Mouse (Mus musculus) stomach, embryonic 15.5 days (tissue): Measurements from ENCODE around the gene Ppp1r35. TPM values are rescaled to one million over a fixed set of nuclear protein-coding genes. Genes with fewer than 3 reads are reported as not detected.

ENCODE experiments used
- ATAC-seq: fragments of 200-750 bp; cut with Nextera tagmentation; 2 replicates; pipeline ENCODE4 v1.8.0; 2017; ENCODE audit warnings: low read depth, moderate number of reproducible peaks, moderate TSS enrichment; ENCODE audit not compliant: insufficient read depth, low FRiP score
- H3K27ac ChIP-seq: fragments of 300-500 bp; sonication (generic); 2 replicates; pipeline ENCODE4 v1.5.1; 2015; ENCODE audit warnings: mild to moderate bottlenecking, inconsistent platforms
- H3K27me3 ChIP-seq: fragments of 300-500 bp; sonication (generic); replicated peaks from 2 replicates; pipeline ENCODE4 v1.6.1; 2015; ENCODE audit warnings: inconsistent platforms
- H3K36me3 ChIP-seq: fragments of 300-500 bp; sonication (generic); 2 replicates; pipeline ENCODE4 v1.6.1; 2015; ENCODE audit warnings: inconsistent platforms
- H3K4me1 ChIP-seq: fragments of 300-500 bp; sonication (generic); 2 replicates; pipeline ENCODE4 v1.6.1; 2015; ENCODE audit warnings: inconsistent platforms
- H3K4me2 ChIP-seq: fragments of 300-500 bp; sonication (generic); 2 replicates; pipeline ENCODE4 v1.6.1; 2015; ENCODE audit warnings: mild to moderate bottlenecking, inconsistent platforms
- H3K4me3 ChIP-seq: fragments of 300-500 bp; sonication (generic); replicated peaks from 2 replicates; pipeline ENCODE4 v1.5.1; 2015; ENCODE audit warnings: inconsistent platforms
- H3K9ac ChIP-seq: fragments of 300-500 bp; sonication (generic); 2 replicates; pipeline ENCODE4 v1.6.1; 2015; ENCODE audit warnings: inconsistent platforms
- H3K9me3 ChIP-seq: fragments of 300-500 bp; sonication (generic); 2 replicates; pipeline ENCODE4 v1.6.1; 2016; ENCODE audit warnings: inconsistent platforms
- WGBS: fragments of 180-500 bp; shearing (Covaris S2); methylation state at CpG from one replicate; pipeline ENCODE4 v1.1.7; 2015; 5-methylcytosine and 5-hydroxymethylcytosine counted together
- polyA plus RNA-seq: library from polyadenylated mRNA; unstranded; fragments of >200 nt; fragmentation: Nextera tagmentation; extraction: Ambion mirVana; gene quantifications from 2 replicates; pipeline ENCODE4 v1.2.1, GENCODE M21; 2015

Gene Ppp1r35
- polyA plus RNA-seq, 1 experiment from 2014 or later: 22.5 TPM

GRCm38 (mm10) chr5:137786109-137786942 lies 7.7 kb downstream of the Ppp1r35 start:
- H3K9me3 ChIP-seq: no peaks in the 10 kb centered on the region
- H3K36me3 ChIP-seq: peaks cover 21% of the 10 kb centered on the region
- H3K27me3 ChIP-seq: no peaks in the 10 kb centered on the region
- peak; percentile 90 for ATAC-seq
- under 1% methylated on average over 79 of the region's 79 CpGs for WGBS
- H3K27ac ChIP-seq: peak overlapping the region; percentile 100
- H3K9ac ChIP-seq: peak overlapping the region; percentile 95
- peak overlapping the region; percentile 89 for H3K4me2 ChIP-seq
- peak overlapping the region; percentile 93 for H3K4me3 ChIP-seq
- H3K4me1 ChIP-seq: peaks cover 28% of the 10 kb centered on the region

- Histone ChIP-seq H3K4me3 (peak within 1 kb of the TSS; percentile 93), H3K4me2 (peak within 1 kb of the TSS; percentile 89), H3K36me3 (peaks cover 11% of the 10 kb centered on the region), H3K27me3 (no peaks in the 10 kb centered on the region), H3K4me1 (peaks cover 28% of the 10 kb centered on the region), H3K9me3 (no peaks in the 10 kb centered on the region), H3K9ac (peak within 1 kb of the TSS; percentile 95), H3K27ac (peak within 1 kb of the TSS; percentile 100)
- under 1% methylated on average over 48 of the region's 48 CpGs for WGBS
- peak; percentile 51 for ATAC-seq
Observed at GRCm38 (mm10) chr5:137787151-137787928, 8.7 kb downstream of the Ppp1r35 start, which contains the start of the genes Mepce and Zcwpw1. Gene Mepce, minus strand, starts transcription at chr5:137787655. Gene Zcwpw1, plus strand, starts transcription at chr5:137787798.

GRCm38 (mm10) chr5:137788171-137788570 lies 9.5 kb downstream of the Ppp1r35 start:
- Histone ChIP-seq H3K36me3 (0 out of 2 replicates have a peak, but pooled peaks cover 4% of the 10 kb centered on the region), H3K9ac (no peak overlapping the region), H3K4me2 (peak overlapping the region; percentile 89), H3K4me1 (peaks cover 25% of the 10 kb centered on the region), H3K27me3 (no peaks in the 10 kb centered on the region), H3K9me3 (no peaks in the 10 kb centered on the region), H3K4me3 (peak overlapping the region; percentile 93), H3K27ac (no peak overlapping the region)
- WGBS: 75% methylated on average over 24 of the region's 24 CpGs
- ATAC-seq: no peak

GRCm38 (mm10) chr5:137788946-137789531 lies 10.4 kb downstream of the Ppp1r35 start:
- no peak for ATAC-seq
- Histone ChIP-seq H3K27me3 (no peaks in the 10 kb centered on the region), H3K9ac (no peak overlapping the region), H3K9me3 (no peaks in the 10 kb centered on the region), H3K36me3 (0 out of 2 replicates have a peak, but pooled peaks cover 3% of the 10 kb centered on the region), H3K4me2 (no peak overlapping the region), H3K4me1 (peaks cover 17% of the 10 kb centered on the region), H3K4me3 (no peak overlapping the region), H3K27ac (no peak overlapping the region)
- 92% methylated on average over 2 of the region's 2 CpGs for WGBS

GRCm38 (mm10) chr5:137791553-137791952 lies 12.9 kb downstream of the Ppp1r35 start:
- H3K27me3 ChIP-seq: no peaks in the 10 kb centered on the region
- ATAC-seq: no peak
- 0 out of 2 replicates have a peak, but pooled peaks cover 4% of the 10 kb centered on the region for H3K4me1 ChIP-seq
- no peak overlapping the region for H3K9ac ChIP-seq
- no peaks in the 10 kb centered on the region for H3K9me3 ChIP-seq
- H3K4me3 ChIP-seq: no peak overlapping the region
- no peak overlapping the region for H3K27ac ChIP-seq
- H3K36me3 ChIP-seq: no peaks in the 10 kb centered on the region
- no peak overlapping the region for H3K4me2 ChIP-seq

GRCm38 (mm10) chr5:137796606-137797005 lies 18.0 kb downstream of the Ppp1r35 start:
- no peaks in the 10 kb centered on the region for H3K36me3 ChIP-seq
- no peak overlapping the region for H3K27ac ChIP-seq
- H3K27me3 ChIP-seq: no peaks in the 10 kb centered on the region
- H3K9ac ChIP-seq: no peak overlapping the region
- no peak overlapping the region for H3K4me2 ChIP-seq
- no peaks in the 10 kb centered on the region for H3K9me3 ChIP-seq
- H3K4me3 ChIP-seq: no peak overlapping the region
- no peaks in the 10 kb centered on the region for H3K4me1 ChIP-seq
- ATAC-seq: no peak
- WGBS: 73% methylated on average over 3 of the region's 3 CpGs

- Histone ChIP-seq H3K27me3 (no peaks in the 10 kb centered on the region), H3K27ac (no peak overlapping the region), H3K9ac (no peak overlapping the region), H3K4me1 (no peaks in the 10 kb centered on the region), H3K4me3 (no peak overlapping the region), H3K9me3 (no peaks in the 10 kb centered on the region), H3K36me3 (no peaks in the 10 kb centered on the region), H3K4me2 (no peak overlapping the region)
- 78% methylated on average over 3 of the region's 3 CpGs for WGBS
- ATAC-seq: no peak
Observed at GRCm38 (mm10) chr5:137800917-137801316, 22.3 kb downstream of the Ppp1r35 start.

- no peak for ATAC-seq
- no peak overlapping the region for H3K27ac ChIP-seq
Observed at GRCm38 (mm10) chr5:137806158-137806557, 27.5 kb downstream of the Ppp1r35 start.

GRCm38 (mm10) chr5:137808316-137808715 lies 29.7 kb downstream of the Ppp1r35 start:
- Histone ChIP-seq H3K4me1 (no peaks in the 10 kb centered on the region), H3K9ac (no peak overlapping the region), H3K4me3 (no peak overlapping the region), H3K4me2 (no peak overlapping the region), H3K27me3 (no peaks in the 10 kb centered on the region), H3K27ac (no peak overlapping the region), H3K36me3 (no peaks in the 10 kb centered on the region), H3K9me3 (no peaks in the 10 kb centered on the region)
- WGBS: 88% methylated on average over 5 of the region's 5 CpGs
- ATAC-seq: no peak

More at GRCm38 (mm10) chr5:137806158-137806557, 27.5 kb downstream of the Ppp1r35 start:
- Histone ChIP-seq H3K27me3 (no peaks in the 10 kb centered on the region), H3K4me2 (no peak overlapping the region), H3K4me3 (no peak overlapping the region), H3K9ac (no peak overlapping the region), H3K36me3 (no peaks in the 10 kb centered on the region), H3K4me1 (no peaks in the 10 kb centered on the region), H3K9me3 (no peaks in the 10 kb centered on the region)
- 85% methylated on average over 1 of the region's 1 CpGs for WGBS

- Histone ChIP-seq H3K9ac (no peak overlapping the region), H3K9me3 (no peaks in the 10 kb centered on the region), H3K36me3 (no peaks in the 10 kb centered on the region), H3K4me3 (no peak overlapping the region), H3K4me2 (no peak overlapping the region), H3K27me3 (no peaks in the 10 kb centered on the region), H3K27ac (no peak overlapping the region), H3K4me1 (no peaks in the 10 kb centered on the region)
- 63% methylated on average over 4 of the region's 4 CpGs for WGBS
- ATAC-seq: no peak
Observed at GRCm38 (mm10) chr5:137817466-137818222, 39.0 kb downstream of the Ppp1r35 start.

GRCm38 (mm10) chr5:137822126-137822525 lies 43.5 kb downstream of the Ppp1r35 start:
- H3K27ac ChIP-seq: no peak overlapping the region
- H3K4me1 ChIP-seq: no peaks in the 10 kb centered on the region
- WGBS: 65% methylated on average over 4 of the region's 4 CpGs
- no peaks in the 10 kb centered on the region for H3K36me3 ChIP-seq
- H3K4me2 ChIP-seq: no peak overlapping the region
- no peaks in the 10 kb centered on the region for H3K27me3 ChIP-seq
- H3K9ac ChIP-seq: no peak overlapping the region
- H3K4me3 ChIP-seq: no peak overlapping the region
- no peaks in the 10 kb centered on the region for H3K9me3 ChIP-seq
- no peak for ATAC-seq
